Mouse (Mus musculus): ENCODE data around the gene Foxk1.
A peak's percentile ranks its signal among the peaks of the same experiment; 100 is the strongest.

The Foxk1 gene

DNA sequence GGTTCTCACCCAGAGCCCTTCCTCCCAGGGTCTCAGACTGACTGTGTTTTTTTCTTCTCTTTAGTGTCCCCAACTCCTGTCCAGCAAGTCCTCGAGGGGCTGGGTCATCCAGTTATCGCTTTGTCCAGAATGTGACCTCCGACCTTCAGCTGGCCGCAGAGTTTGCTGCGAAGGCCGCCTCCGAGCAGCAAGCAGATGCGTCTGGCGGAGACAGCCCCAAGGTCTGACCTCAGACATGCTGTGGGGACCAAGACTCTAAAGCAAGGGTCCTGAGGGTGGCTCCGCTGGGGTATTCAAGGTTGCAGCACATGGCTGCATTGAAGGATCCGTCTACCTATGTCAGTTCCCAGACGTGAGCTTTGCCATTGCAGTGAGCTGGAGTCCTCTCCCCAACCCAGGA, 47.3 kb downstream of the Foxk1 start:
- peak; percentile 92 for DNase-seq

DNA sequence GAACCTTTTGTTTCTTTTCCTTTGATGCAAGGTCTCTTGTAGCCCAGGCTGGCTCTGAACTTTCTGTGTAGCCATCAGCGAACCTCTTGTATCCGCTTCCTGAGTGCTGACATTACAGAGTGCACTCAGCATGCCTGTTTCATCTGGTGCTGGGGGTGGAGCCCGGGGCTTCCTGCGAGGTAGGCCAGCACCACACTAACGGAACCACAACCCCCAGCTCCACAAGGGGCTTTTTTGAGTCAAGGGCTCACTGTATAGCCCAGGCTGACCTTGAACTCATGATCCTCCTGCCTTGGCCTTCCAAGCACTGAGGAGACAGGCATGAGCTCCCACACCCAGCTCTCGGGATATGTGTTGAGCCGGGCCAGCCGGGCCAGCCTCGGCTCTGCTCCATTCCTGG, 49.5 kb downstream of the Foxk1 start:
- DNase-seq = peak; percentile 87

DNA sequence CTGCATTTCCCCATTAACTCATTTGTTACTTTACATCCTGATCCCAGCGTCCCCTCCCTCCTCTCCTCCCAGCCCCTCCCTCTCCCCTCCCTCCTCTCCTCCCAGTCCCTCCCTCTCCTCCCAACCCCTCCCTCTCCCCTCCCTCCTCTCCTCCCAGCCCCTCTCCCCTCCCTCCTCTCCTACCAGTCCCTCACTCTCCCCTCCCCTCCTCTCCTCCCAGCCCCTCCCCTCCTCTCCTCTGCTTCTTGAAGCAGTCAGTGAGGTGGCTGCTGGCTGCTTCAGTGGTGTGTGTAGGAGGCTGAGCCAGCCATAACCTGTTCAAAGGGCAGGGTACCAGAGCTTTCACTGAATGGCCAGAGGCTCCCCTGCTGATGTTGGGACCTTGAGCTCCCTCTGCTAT, 50.5 kb downstream of the Foxk1 start:
- no peak for DNase-seq

DNA sequence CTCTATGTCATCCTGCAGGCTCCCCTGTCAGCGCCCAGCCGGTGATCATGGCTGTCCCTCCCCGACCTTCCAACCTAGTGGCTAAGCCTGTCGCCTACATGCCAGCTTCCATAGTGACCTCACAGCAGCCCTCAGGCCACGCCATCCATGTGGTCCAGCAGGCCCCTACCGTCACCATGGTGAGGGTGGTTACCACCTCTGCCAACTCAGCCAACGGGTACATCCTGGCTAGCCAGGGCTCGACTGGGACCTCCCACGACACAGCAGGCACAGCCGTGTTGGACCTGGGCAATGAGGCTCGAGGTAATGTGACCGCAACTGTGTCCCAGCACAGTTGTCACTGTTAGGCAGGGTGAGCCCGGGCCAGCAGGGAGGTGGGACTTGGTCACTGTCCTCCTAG, 52.4 kb downstream of the Foxk1 start:
- peak; percentile 92 for DNase-seq

DNA sequence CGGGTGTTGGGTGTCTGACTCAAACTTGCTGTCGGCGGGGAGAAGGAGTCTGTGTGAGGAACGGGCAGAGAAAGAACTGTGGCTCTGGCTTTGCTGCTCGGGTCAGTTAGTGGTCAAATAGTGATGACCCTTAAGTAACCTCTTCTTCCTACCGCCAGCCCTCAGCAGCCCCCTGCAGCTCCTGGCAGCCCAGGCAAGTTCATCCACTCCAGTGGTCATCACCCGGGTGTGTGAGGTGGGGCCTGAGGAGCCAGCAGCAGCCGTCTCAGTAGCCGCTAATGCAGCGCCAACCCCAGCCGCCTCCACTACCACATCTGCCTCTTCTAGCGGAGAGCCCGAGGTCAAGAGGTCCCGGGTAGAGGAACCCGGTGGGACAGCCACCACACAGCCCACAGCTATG, 55.0 kb downstream of the Foxk1 start:
- DNase-seq = peak; percentile 91

DNA sequence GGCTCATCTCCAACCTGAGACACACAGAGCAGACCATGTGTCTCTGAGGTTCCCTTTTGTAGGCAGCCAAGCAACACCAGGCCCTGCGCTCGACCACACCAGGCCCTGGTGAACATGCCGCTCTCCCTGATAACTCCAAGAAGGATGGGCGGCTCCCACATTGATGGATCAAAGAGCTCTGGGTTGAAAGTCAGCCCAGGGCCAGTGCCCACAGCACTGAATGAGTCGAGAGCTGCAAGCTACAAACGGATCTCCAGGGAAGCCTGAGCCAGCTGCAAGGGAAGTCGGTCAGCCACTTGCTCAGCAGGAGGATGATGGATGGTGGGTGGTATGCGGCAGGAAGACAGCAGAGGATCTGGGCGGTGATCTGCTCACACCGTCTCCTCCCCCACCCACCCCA, 56.0 kb downstream of the Foxk1 start:
- DNase-seq = peak; percentile 93

DNA sequence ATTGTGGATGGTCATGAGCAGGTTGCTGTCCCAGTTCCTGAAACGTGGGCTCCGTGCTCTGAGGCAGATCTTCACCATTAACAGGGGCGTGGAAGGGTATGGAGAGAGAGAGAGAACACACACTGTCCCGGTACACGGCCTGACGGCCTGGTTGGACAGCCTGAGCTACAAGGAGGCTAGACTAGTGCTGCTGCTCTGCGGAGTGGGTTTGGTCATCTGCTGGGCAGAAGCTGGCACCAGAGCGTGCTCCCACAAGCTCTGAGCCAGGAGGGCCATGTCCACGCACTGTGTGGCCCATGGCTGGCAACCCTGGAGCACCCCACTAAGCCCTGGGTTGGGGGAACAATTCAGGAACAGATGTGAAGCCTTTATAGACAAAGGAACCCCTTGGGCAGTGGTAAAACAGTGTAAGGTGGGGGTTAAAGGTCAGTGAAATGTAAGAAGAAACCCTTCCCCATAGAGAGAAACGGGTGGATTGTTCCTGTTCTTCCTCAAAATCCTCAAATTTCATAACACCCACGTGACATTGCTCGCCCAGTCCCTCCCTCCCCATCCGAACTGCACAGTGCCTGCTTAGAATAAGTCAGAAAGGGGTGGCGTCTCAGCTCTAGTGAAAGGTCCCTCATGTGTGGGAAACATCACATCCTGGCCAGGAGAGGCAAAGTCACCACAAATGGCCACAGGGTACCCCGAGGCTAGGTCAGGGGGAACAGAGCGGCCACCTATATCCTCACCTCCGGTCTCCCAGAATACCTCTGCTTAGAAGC, 57.7 kb downstream of the Foxk1 start:
- DNase-seq = peak; percentile 96

DNA sequence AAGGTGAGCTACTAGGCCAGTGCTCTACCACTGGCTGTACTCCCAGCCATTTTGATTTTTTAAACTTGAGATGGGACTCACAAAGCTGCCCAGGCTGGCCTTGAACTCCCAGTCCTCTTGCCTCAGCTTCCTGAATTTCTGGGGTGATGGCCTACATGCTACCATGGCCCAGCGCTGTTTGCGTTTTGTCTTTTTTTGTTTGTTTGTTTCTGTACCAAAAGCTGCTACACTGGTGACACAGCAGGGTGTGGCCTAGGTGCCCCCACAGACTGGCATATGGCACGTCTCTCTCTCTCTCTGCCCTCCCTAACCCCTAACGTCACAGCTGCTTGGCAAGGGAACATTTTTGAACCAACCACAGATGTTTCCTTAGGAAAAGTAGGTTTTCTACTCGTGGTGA, 58.5 kb downstream of the Foxk1 start:
- DNase-seq = peak; percentile 90

DNA sequence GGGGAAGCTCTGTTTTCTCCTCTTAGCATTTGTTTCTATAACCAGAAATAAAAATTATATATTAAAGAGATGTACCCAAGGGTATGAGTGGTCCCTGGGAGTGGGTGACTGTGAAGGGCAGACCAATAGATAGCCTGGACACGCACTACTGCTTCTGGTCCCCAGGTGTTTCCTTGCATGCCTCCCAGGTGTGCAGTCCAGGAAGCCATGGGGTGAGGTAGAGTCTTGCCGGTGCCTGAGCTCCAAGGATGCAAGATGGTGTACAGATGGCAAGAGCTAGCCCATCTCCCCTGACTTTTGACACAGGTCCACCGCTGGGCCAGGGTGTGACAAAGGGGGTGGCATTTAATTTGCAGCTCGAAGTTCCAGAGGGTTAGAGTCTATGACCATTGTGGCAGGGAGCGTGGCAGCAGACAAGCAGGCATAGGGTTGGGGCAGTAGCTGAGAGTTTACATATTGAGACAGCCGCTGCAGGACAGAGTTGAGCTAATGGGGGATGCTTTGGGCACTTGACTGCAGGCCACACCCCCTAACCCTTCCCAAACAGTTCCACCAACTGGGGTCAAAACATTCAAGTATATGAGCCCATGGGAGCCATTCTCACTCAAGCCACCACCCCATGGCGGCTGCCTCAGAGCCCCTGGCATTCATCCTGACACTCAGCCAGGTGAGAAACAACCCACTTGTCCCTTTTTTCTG, 60.8 kb downstream of the Foxk1 start:
- DNase-seq = peak; percentile 92

DNA sequence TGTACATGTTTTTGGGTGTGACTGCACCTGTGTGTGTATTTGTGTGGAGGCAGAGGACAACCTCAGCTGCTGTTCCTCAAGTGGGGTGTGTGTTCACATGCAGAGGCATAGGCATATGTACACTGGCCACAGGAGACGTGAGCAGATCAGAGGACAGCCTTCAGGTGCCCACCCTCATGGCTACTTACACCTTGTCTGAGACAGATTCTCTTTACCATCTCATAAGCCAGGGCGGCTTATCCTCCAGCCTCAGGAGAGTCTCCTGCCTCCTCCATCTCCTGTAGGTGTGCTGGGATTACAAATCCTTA, 61.3 kb downstream of the Foxk1 start:
- peak; percentile 92 for DNase-seq

DNA sequence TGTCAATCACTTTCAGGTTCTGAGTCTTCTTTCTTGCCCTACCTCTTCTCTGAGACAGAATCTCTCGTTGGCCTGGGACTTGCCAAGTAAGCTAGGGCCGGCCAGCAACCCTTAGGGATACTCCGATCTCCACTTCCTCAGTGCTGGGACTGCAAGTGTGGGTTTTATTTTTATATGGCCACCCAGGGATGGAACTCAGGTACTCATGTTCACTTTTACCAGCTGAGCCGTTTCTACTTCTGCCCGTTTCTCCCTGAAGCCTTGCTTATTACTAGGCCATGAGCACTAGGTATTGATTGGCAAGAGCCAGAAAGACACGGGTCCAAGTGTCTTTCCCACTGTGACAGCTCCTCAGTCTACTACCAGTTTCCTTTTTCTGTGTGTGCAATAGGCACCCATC, 61.7 kb downstream of the Foxk1 start:
- DNase-seq = peak; percentile 93

DNA sequence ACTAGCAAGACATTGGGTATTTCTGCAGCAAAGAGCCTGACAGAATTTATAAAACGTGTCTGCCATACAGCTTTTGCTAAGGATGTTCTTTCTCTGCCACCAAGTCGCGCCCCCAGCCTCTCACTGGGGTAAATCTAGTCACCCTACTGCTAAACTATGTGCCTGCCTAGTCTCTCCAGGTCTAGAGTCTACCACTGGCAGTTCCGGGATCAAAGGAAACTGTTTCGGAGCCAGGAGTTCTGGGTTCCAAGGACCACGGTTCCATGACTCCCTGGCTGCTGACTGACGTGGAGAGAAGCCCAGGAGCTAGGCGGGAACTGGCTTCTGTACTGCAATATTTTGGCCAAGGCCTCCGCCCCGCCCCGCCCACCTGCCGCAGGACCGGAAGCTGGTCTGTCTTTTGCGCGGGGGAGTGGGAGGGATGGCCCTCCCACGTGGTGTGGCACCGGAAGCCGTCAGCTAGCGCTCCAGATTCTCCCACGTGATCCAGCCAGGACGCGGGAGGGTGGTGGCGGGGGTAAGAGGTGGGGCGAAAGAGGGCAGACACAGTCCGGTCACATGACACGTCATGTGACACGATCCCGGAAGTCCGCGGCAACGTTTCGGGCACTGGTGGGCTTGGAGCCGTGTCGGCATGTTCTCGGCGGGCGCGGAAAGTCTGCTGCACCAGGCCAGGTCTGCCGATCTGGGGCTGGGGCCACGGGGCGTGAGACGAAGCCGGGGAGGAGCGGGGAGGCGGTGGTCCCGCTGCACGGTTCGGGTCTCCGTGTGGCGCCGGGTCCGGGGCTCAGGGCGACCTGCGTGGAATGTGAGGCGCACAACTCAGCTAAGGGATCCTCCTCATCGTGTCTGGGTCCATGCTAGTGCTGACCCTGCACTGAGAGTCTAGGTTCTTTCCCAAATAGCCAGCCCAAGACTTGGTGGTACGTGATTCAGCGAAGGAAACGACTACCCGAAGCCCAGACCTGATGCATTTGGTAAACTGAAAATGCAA, 62.5 kb downstream of the Foxk1 start, which contains the start of gene Ap5z1:
Ap5z1 (plus strand) TSS at position 484 of the 994 bp plus-strand sequence.
- peak; percentile 100 for DNase-seq

DNA sequence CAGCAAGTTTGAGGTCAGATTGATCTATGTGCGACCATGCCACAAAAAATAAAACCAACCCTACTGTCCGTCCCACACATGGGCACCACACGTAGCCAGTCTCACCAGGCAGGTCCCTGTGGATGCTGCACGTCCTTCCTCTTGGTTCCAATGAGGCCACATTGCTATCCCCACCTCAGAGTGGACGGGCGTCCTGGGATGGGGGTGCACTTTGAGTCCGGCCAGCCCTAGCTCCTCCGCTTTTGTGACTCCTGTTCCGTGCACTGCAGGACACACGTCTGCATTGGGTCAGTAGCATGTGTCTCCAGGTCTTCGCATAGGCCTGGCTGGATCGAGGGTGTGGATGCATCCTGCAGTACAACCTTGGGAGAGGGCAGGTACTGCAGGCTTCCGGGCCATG, 67.1 kb downstream of the Foxk1 start:
- peak; percentile 91 for DNase-seq

DNA sequence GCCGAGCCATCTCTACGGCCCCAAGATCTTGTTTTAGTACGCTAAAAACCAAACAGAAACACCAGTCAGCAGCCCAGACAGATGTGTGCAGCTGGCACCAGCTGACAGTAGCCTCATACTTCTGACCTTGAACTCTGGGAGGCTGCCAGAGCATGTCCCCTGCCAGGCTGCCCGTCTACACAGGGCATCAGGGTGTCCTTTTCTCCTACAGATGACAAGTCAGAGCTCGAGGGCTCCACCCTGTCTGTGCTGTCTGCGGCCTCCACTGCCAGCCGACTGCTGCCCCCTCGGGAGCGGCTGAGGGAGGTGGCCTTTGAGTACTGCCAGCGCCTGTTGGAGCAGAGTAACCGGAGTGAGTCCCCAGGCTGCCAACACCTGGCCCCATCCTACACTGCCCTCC, 68.5 kb downstream of the Foxk1 start:
- peak; percentile 95 for DNase-seq

DNA sequence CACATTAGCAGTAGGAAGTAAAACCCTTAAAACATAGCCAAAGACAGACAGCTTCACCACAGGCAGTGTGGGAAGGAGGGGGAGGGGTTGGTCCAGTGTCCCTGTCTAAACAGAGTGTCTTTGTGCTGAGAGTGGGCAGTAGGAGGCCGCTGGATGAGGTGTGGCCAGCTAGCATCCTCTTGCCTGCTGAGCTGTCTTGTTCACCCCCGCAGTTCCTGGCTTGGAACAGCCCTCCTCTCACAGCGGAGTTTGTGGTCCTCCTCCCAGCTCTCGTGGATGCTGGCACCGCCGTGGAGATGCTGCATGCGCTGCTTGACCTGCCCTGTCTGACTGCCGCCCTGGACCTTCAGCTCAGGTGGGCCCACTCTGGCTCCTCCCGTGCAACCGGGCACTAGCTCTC, 72.4 kb downstream of the Foxk1 start:
- DNase-seq = peak; percentile 85

DNA sequence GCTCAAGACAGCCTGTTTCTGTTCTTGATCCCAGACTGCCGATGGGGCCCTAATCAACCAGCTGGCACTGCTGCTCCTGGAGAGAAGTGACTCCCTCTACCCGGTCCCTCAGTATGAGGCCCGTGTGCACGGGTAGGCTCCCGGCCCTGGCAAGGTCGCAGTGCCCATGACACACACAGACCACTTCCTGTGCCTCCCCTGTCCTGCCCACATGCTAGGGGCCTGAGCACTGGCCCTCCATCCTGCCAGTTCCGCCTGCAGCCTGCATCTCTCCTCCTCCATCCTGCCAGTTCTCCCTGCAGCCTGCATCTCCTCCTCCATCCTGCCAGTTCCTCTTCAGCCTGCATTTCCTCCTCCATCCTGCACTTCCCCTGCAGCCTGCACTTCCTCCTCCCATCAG, 74.4 kb downstream of the Foxk1 start:
- no peak for DNase-seq

DNA sequence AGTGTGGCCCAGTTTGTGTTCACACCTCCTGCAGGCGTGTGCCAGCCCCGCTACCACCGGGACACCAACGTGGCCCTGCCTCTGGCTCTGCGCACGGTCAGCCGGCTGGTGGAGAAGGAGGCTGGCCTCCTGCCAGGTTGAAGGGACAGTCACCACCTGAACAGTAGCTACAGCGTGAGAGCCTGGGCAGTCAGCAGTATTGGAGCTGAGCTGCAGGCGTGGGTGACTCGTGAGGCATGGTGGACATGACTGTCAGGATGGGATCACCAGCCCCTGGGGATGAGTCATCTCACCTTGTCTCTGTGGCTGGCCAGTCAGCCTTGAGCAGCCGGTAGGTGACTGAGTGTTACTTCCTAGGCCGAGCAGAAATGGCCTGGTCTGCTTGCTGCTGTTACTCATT, 76.0 kb downstream of the Foxk1 start:
- no peak for DNase-seq

DNA sequence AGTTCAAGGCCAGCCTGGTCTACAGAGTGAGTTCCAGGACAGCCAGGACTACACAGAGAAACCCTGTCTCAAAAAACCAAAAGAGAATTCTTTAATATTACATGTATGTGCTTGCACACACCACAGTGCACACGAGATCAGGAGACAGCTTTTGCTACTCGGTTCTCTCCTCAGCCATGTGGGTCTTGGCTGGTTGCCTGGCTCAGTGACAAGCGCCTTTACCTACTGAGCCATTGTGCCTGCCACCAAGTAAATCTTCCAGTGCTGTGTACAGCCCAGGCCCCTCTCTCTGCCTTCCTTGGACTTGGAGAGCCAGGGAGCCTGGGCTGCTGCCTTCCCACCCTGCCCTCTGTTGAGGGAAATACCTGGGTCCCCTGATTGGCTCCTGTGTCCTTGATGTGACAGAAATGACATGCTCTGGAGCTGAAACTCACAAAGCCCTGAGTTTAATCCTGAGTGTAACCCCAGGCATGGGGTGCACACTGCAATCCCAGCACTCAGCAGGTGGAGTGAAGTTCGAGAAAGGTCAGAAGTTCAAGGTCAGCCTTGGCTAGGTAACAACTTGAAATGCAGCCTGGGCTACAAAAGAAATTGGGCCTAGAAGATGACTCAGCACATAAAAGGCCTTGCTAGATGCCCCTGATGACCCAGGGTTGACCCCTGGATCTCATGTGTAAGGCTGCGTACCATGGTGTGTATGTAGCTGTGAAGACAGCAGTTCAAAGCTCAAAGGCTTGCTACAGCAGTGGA, 76.7 kb downstream of the Foxk1 start:
- no peak for DNase-seq

DNA sequence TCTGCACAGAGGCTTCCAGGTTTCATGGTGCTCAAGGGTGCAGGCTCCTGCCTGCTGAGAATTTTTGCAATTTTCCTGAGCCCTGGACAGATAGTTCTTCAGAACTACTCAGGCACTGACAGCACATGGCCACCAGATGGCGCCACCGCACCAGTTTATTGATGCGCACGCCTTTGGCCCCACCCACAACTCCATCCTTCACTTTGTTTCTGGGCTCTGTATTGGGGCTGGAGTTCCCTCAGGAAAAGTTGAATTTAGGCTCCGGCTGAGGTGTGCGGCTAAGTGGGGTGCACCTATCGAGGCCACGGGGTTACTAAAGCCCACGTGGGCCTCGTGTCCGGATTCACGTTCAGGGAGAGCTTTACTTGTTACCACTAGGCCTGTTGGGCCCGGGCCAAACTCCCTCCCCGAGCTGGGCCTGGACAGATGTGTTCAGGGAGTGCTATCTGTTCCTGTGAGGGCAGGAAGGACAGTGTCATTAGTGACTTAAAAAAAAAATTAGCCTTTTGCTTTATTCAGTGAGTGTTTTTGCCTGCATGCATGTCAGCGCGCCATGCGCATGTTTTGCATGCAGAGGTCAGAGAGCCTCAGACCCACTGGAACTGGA, 77.6 kb downstream of the Foxk1 start:
- peak; percentile 96 for DNase-seq

DNA sequence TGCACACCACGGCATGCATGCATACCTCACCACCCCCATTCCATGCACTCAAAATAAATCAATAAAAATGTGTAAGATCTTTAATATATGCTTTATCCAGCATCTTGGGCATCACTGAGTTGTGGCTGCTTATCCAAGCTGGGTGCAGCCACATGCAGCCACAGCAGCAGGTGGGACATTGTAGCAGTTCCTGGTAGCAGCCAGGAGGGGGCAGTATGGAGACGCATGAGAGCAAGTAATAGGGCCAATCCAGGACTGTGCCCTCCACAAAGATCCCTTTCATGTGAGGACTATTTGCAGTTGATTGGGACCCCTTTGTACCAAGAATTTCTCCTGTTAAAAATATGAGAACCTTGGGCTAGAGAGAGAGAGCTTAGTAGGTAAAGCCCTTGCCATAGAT, 81.2 kb downstream of the Foxk1 start:
- peak; percentile 89 for DNase-seq

DNA sequence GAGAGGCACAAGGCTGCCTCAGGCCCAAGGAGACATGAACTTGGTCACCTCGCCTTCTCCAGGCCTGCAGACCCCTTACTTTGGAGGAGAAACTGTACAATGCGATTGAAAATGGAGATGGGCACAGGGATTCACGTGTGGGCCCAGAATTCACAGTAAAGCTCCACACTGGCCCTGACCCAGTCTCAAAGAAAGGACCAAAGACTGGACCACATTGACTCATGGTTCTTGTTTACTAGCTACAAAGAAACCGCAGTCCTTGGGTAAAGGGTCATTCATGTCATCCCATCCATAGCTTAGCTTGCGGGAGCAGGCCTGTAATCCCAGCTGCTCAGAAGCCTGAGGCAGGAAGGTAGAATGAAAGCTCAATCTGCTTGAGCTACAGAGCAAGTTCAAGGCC, 82.3 kb downstream of the Foxk1 start:
- no peak for DNase-seq

DNA sequence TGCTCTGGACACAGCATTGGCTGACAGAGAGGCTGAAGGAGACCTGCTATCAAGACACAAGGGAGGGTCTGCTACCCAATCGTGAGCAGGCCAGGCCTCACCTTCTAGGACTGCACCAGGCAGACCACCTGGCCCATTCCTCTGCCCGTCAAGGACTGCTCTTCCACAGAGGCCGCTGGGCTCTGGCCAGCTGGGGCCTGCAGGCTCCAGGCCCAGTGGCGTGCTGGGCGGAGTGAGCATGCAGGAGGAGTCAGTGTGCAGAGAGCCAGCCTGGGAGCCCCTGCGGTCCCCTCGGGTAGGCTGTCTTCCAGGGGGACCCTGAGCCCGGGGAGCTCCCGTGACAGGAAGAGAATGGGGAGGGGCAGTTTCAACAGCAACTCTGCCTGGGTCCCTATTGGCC, 85.4 kb downstream of the Foxk1 start:
- peak; percentile 87 for DNase-seq

All from heart, adult 11 months (tissue).